Mouse (Mus musculus) fibroblast of lung, adult 2 months (primary cell): ENCODE measurements around the gene Duox2.

Experiments
- DNase-seq: peaks from one replicate; pipeline ENCODE4 v3.0.0-alpha.2; 2011; ENCODE audit warnings: low read depth

The Duox2 gene

GRCm38 (mm10) chr2:122301921-122302573 lies 3.8 kb upstream of the Duox2 start:
- no peak for DNase-seq

GRCm38 (mm10) chr2:122301081-122301920 lies 3.1 kb upstream of the Duox2 start:
- no peak for DNase-seq

- DNase-seq = no peak
Measured at GRCm38 (mm10) chr2:122300656-122301020, 2.4 kb upstream of the Duox2 start.

GRCm38 (mm10) chr2:122299911-122300655 lies 1.8 kb upstream of the Duox2 start:
- no peak for DNase-seq

- no peak for DNase-seq
Measured at GRCm38 (mm10) chr2:122298596-122299490, 594 bp upstream of the Duox2 start, which contains the start of gene Duoxa2. Gene Duoxa2 (plus strand): TSS chr2:122298900.

GRCm38 (mm10) chr2:122297271-122298095 lies 766 bp downstream of the Duox2 start:
- DNase-seq = no peak

- no peak for DNase-seq
Measured at GRCm38 (mm10) chr2:122294916-122295315, 3.3 kb downstream of the Duox2 start.

- no peak for DNase-seq
Measured at GRCm38 (mm10) chr2:122286137-122286536, 12.1 kb downstream of the Duox2 start.

- no peak for DNase-seq
Measured at GRCm38 (mm10) chr2:122284091-122284490, 14.2 kb downstream of the Duox2 start.

GRCm38 (mm10) chr2:122278769-122279168 lies 19.5 kb downstream of the Duox2 start:
- DNase-seq = no peak

GRCm38 (mm10) chr2:122266407-122267193 lies 31.6 kb downstream of the Duox2 start:
- no peak for DNase-seq

GRCm38 (mm10) chr2:122264690-122265089 lies 33.6 kb downstream of the Duox2 start:
- DNase-seq = no peak

- DNase-seq = no peak
Measured at GRCm38 (mm10) chr2:122260729-122261128, 37.5 kb downstream of the Duox2 start.

GRCm38 (mm10) chr2:122255997-122256396 lies 42.3 kb downstream of the Duox2 start:
- DNase-seq = no peak

- DNase-seq = no peak
Measured at GRCm38 (mm10) chr2:122247786-122248185, 50.5 kb downstream of the Duox2 start.

GRCm38 (mm10) chr2:122243671-122244131 lies 54.5 kb downstream of the Duox2 start:
- DNase-seq = no peak

GRCm38 (mm10) chr2:122241935-122242334 lies 56.3 kb downstream of the Duox2 start:
- no peak for DNase-seq

GRCm38 (mm10) chr2:122241226-122241625 lies 57.0 kb downstream of the Duox2 start:
- DNase-seq = no peak

GRCm38 (mm10) chr2:122240735-122241134 lies 57.5 kb downstream of the Duox2 start:
- no peak for DNase-seq
